Mouse (Mus musculus) T-cell, adult 2 months (primary cell): Measurements from ENCODE around the gene Asap3.

Experiments used
- DNase-seq: peaks from one replicate; pipeline ENCODE4 v3.0.0; 2022; ENCODE audit warnings: low spot score

Asap3 gene

GRCm38 (mm10) chr4:136223549-136224239 is 17.5 kb downstream of the Asap3 start:
- no peak for DNase-seq

- no peak for DNase-seq
Measured at GRCm38 (mm10) chr4:136224240-136224559, 18.0 kb downstream of the Asap3 start.

GRCm38 (mm10) chr4:136224677-136225460 is 18.7 kb downstream of the Asap3 start:
- no peak for DNase-seq

GRCm38 (mm10) chr4:136227408-136227807 is 21.2 kb downstream of the Asap3 start:
- DNase-seq: no peak

- DNase-seq: no peak
Measured at GRCm38 (mm10) chr4:136228640-136229039, 22.5 kb downstream of the Asap3 start.

- DNase-seq: no peak
Measured at GRCm38 (mm10) chr4:136238669-136239068, 32.5 kb downstream of the Asap3 start.

- DNase-seq: no peak
Measured at GRCm38 (mm10) chr4:136239111-136239510, 32.9 kb downstream of the Asap3 start.

- peak; percentile 75 for DNase-seq
Measured at GRCm38 (mm10) chr4:136239622-136240021, 33.5 kb downstream of the Asap3 start.

- DNase-seq: no peak
Measured at GRCm38 (mm10) chr4:136240123-136240522, 34.0 kb downstream of the Asap3 start.

GRCm38 (mm10) chr4:136240955-136241354 is 34.8 kb downstream of the Asap3 start:
- DNase-seq: no peak

- no peak for DNase-seq
Measured at GRCm38 (mm10) chr4:136242065-136242703, 36.0 kb downstream of the Asap3 start.

GRCm38 (mm10) chr4:136242728-136243127 is 36.6 kb downstream of the Asap3 start:
- no peak for DNase-seq

GRCm38 (mm10) chr4:136244208-136244607 is 38.0 kb downstream of the Asap3 start:
- no peak for DNase-seq

GRCm38 (mm10) chr4:136245681-136246080 is 39.5 kb downstream of the Asap3 start:
- DNase-seq: no peak

- DNase-seq: no peak
Measured at GRCm38 (mm10) chr4:136246568-136246969, 40.4 kb downstream of the Asap3 start.

GRCm38 (mm10) chr4:136247386-136247728 is 41.2 kb downstream of the Asap3 start:
- no peak for DNase-seq

GRCm38 (mm10) chr4:136247729-136248463 is 41.7 kb downstream of the Asap3 start, which contains the start of gene Tcea3:
TSS of gene Tcea3 (plus strand) at chr4:136247729.
- peak; percentile 10 for DNase-seq

- DNase-seq: peak; percentile 21
Measured at GRCm38 (mm10) chr4:136248464-136249331, 42.5 kb downstream of the Asap3 start.

- DNase-seq: no peak
Measured at GRCm38 (mm10) chr4:136249332-136249647, 43.1 kb downstream of the Asap3 start.

GRCm38 (mm10) chr4:136249780-136250179 is 43.6 kb downstream of the Asap3 start:
- no peak for DNase-seq

- DNase-seq: no peak
Measured at GRCm38 (mm10) chr4:136255919-136256318, 49.8 kb downstream of the Asap3 start.

- no peak for DNase-seq
Measured at GRCm38 (mm10) chr4:136256696-136257095, 50.5 kb downstream of the Asap3 start.
